Mouse (Mus musculus) urinary bladder, postnatal 4 days (tissue): Measurements from ENCODE around the gene Vmn2r41.
"Not testable (repeated sequence)": the region's sequence is repeated elsewhere in the genome, so short reads cannot be mapped to it uniquely, and the experiment has no call there.

Experiments
- DNase-seq, 2 experiments: peaks; one replicate each; pipeline ENCODE4 v3.0.0; 2021 to 2022; ENCODE audit warnings: low spot score in 2 of 2

The Vmn2r41 gene

DNA sequence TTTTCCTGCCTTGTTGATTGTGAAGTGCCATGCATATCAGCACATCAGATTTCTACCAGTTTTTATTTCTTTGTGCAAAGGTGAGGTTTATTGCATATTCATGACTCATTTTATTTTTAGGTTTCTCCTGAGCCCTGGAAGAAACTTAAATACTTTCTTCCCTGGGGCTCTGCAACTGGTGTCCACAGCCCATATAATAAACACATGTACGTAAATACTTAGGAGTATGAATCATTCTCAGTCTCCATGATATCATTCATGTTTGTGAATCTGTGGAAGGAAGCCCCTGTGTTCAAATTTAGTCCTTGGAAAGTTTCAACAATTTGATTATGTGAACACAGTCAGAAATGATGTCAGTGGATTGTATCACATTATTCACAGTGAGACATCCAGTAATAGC is at the start of gene Vmn2r41:
Gene Vmn2r41 (minus strand): TSS at position 101 of the 400 bp plus-strand sequence.
- DNase-seq = not testable (repeated sequence)

DNA sequence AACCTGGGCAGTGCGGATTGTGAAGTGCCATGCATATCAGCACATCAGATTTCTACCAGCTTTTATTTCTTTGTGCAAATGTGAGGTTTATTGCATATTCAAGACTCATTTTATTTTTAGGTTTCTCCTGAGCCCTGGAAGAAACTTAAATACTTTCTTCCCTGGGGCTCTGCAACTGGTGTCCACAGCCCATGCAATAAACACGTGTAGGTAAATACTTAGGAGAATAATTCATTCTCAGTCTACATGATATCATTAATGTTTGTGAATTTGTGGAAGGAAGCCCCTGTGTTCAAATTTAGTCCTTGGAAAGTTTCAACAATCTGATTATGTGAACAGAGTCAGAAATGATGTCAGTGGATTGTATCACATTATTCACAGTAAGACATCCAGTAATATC is 38.8 kb upstream of the Vmn2r41 start, which contains the start of gene Vmn2r42:
Gene Vmn2r42 (minus strand): TSS at position 101 of the 400 bp plus-strand sequence.
- DNase-seq = not testable (repeated sequence)

DNA sequence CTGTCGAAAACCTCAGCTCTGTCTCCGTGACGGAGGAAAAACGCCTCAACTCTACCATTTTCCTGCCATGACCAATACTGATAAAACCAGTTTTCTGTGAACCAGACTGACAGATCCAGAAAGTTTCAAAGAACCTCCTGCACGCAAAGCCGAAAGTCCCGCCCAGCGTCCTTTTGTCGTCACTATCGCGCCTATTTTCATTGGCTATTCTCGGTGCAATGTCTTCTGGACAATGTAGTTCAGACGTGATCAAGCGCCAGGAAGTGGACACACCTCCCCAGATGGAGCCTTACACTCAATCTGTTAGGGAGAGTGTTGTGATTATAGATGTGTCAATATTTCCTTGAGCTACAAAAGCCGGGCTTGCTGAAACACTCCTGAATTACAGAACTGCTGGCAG is 68.6 kb downstream of the Vmn2r41 start:
- DNase-seq = peak in 1 of 2 experiments; percentile 17
